Mouse (Mus musculus) retina, embryonic 14.5 days (tissue): ENCODE results near the gene Calhm2.
A peak's percentile ranks its signal among the peaks of the same experiment; 100 is the strongest.

Source experiments
- DNase-seq: peaks from one replicate; pipeline ENCODE4 v3.0.0-alpha.2; 2015; ENCODE audit warnings: low spot score

The Calhm2 gene

GRCm38 (mm10) chr19:47137771-47138421 lies at the start of gene Calhm2:
Calhm2 (minus strand) TSS chr19:47138294.
- peak; percentile 28 for DNase-seq

- no peak for DNase-seq
Measured at GRCm38 (mm10) chr19:47186514-47187275, 48.6 kb upstream of the Calhm2 start.

GRCm38 (mm10) chr19:47184736-47185135 lies 46.6 kb upstream of the Calhm2 start:
- no peak for DNase-seq

GRCm38 (mm10) chr19:47184221-47184620 lies 46.1 kb upstream of the Calhm2 start:
- no peak for DNase-seq

GRCm38 (mm10) chr19:47180011-47180410 lies 41.9 kb upstream of the Calhm2 start:
- DNase-seq: no peak

GRCm38 (mm10) chr19:47179272-47179809 lies 41.2 kb upstream of the Calhm2 start:
- peak; percentile 24 for DNase-seq

- DNase-seq: peak; percentile 82
Measured at GRCm38 (mm10) chr19:47178431-47179271, 40.6 kb upstream of the Calhm2 start, which contains the start of gene Neurl1a. Neurl1a (plus strand) TSS chr19:47178820.

GRCm38 (mm10) chr19:47178001-47178400 lies 39.9 kb upstream of the Calhm2 start:
- DNase-seq: peak; percentile 67

- no peak for DNase-seq
Measured at GRCm38 (mm10) chr19:47176916-47177505, 38.9 kb upstream of the Calhm2 start.

GRCm38 (mm10) chr19:47175472-47175871 lies 37.4 kb upstream of the Calhm2 start:
- peak; percentile 46 for DNase-seq

- DNase-seq: peak; percentile 43
Measured at GRCm38 (mm10) chr19:47174515-47174914, 36.4 kb upstream of the Calhm2 start.

- DNase-seq: peak; percentile 94
Measured at GRCm38 (mm10) chr19:47168793-47169412, 30.8 kb upstream of the Calhm2 start.

- peak; percentile 87 for DNase-seq
Measured at GRCm38 (mm10) chr19:47168223-47168622, 30.1 kb upstream of the Calhm2 start.

- peak; percentile 29 for DNase-seq
Measured at GRCm38 (mm10) chr19:47167617-47168214, 29.6 kb upstream of the Calhm2 start.

GRCm38 (mm10) chr19:47166758-47167157 lies 28.7 kb upstream of the Calhm2 start:
- peak; percentile 43 for DNase-seq

GRCm38 (mm10) chr19:47163176-47163744 lies 25.2 kb upstream of the Calhm2 start:
- peak; percentile 35 for DNase-seq

- DNase-seq: no peak
Measured at GRCm38 (mm10) chr19:47161669-47162068, 23.6 kb upstream of the Calhm2 start.

- DNase-seq: no peak
Measured at GRCm38 (mm10) chr19:47157664-47158063, 19.6 kb upstream of the Calhm2 start, which contains the start of gene Calhm3. Calhm3 (minus strand) TSS chr19:47157764.

- no peak for DNase-seq
Measured at GRCm38 (mm10) chr19:47153767-47154166, 15.7 kb upstream of the Calhm2 start.

GRCm38 (mm10) chr19:47152062-47152369 lies 13.9 kb upstream of the Calhm2 start:
- no peak for DNase-seq
